Mouse (Mus musculus) gastrocnemius, postnatal 14 days (tissue): ENCODE data around the gene Psma6. TPM values are rescaled to one million over a fixed set of nuclear protein-coding genes. Genes with fewer than 3 reads are reported as not detected.
"Not testable (repeated sequence)": the region's sequence is repeated elsewhere in the genome, so short reads cannot be mapped to it uniquely, and the experiment has no call there.

Experiments used
- DNase-seq: peaks from one replicate; pipeline ENCODE4 v3.0.0; 2021; ENCODE audit warnings: mixed read lengths
- intact Hi-C: fragments of 180-260 bp; cut with DNase I; formaldehyde crosslinking; loops from one replicate; pipeline ENCODE4 v1.15.1; 2025; ENCODE audit warnings: low total_unique reads
- total RNA-seq, 2 experiments: library from RNA; stranded (reverse); gene quantifications; 2 replicates each; pipeline ENCODE4 v1.2.3; 2021

Gene Psma6
- total RNA-seq, 2 experiments from 2014 or later, result 183 to 185 TPM

DNA sequence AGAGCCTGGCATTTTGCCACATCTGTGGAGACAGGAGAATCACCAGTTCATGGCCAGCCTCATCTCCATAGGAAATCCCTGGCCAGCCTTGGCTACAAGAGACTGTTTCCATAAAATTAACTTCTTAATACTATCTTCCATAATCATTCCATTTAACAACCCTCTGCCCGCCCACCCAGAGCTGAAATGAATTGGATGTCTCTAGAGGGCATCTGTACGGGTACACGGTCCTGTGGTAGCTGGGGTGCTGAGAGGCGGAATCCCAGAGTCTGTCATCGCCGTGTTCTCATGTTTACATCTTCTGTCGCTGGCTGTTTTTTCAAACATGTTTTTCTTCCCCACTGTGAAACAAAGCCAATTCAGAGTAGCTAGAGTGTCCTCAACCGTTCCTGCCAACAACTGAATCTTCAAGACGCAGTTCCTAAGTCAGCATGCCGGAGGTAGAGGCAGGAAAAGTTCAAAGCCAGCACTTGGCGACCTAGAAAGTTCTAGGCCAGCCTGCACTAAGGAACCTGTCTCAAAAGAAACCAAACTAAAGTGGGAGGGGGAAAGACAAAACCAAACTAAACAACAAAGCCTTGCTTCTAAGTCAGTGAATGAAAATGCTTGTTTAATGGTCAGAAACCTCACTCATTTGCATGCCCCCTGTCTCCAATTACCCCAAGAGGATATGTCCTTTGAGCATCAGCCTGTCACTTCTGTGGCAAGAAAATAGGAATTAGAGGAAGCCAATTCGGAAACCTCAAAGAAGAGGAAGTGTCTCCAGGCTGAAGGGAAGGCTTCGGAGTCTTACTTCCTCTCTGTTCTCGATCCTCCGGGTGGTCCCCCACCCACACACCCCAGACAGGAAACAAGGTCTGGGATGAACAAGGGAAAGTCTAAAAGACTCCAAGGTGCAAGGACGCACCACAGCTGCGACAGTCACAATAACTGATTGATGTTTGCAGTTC lies 5.4 kb downstream of the Psma6 start:
- intact Hi-C loops, result no loop called here

DNA sequence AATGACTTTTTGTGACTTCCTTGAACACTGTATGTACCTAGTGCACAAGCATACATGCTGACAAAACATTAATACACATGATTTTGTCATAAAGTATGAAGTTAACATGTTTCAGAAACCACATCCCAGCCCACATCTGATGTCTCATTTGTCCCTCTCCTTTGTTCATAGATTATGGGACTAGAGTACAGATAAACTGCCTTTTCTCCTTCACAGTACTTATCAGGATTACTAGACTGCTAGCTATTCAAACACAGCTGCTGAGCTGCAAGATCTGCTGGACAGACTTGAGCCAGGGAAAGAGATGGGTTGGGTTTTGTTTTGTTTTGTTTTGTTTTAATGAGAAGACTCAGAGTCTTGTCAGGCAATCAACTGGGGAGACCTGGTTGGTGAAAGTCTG lies 8.1 kb downstream of the Psma6 start:
- DNase-seq, result no peak
- intact Hi-C loops, result no loop called here

More for the DNA sequence above, 5.4 kb downstream of the Psma6 start:
- no peak for DNase-seq

DNA sequence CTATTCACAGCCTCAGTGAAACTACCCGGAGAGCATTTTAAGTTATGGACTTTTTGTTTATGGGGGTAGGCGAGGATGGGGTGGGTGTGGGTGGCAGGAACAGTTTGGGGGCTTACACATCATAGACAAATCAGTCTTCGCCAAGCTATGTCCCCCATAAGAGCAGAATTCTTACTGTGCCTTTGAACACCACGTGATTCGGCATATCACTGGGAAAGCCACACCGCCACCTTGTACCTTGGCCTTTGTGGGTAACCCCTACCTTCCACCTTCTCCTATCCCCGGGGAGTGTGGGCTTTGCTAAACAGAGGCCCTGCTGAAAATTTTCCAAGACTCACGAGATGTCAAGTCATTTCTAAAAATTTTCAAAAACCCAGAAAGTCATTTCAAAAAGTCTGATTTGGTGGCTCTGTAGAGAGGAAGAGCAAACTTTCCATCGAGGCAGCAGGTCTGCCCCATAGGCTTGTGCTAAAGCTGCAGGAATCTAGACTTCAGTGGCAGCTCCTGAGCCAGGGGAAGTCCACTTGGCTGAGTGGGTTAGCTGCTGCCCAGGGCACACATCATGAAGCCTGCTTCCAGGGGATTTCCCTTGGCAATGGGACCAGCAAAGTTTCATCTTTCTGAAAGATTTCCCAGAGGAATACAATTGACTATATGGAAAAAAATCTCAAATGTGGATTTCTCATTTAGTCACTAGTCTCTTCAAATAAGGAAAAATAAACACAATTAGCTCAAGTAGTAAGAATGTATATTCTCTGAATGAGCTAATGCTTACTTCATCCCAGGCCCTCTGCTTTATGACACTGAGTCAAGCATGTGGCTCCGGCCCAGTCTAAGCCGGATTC lies 8.9 kb downstream of the Psma6 start:
- intact Hi-C loops, result no loop called here
- no peak for DNase-seq

DNA sequence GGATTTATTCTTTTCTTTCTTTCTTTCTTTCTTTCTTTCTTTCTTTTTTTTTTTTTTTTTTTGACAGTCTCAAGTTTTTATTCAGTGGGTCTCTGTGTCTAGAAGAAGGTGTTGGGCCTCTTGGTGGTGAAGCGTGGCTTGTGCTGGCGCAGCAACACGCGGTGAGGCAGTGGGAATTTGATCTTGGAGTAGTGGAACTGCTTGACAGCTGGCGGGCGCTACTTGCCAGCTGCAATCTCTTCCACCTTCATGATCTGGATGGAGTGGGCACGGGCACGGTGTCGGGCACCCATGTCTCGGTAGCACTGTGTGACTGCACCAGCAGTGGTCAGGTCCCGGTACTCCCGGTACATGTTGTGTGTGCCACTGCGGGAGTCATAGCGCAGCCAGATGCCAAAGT lies 11.6 kb downstream of the Psma6 start:
- intact Hi-C loops, DNase-seq: not testable (repeated sequence)

GRCm38 (mm10) chr12:55396536-55396935 lies 12.5 kb downstream of the Psma6 start:
- no peak for DNase-seq
- intact Hi-C loops, result no loop called here

- intact Hi-C loops, result no loop called here
Observed at GRCm38 (mm10) chr12:55397544-55398239, 13.7 kb downstream of the Psma6 start.

DNA sequence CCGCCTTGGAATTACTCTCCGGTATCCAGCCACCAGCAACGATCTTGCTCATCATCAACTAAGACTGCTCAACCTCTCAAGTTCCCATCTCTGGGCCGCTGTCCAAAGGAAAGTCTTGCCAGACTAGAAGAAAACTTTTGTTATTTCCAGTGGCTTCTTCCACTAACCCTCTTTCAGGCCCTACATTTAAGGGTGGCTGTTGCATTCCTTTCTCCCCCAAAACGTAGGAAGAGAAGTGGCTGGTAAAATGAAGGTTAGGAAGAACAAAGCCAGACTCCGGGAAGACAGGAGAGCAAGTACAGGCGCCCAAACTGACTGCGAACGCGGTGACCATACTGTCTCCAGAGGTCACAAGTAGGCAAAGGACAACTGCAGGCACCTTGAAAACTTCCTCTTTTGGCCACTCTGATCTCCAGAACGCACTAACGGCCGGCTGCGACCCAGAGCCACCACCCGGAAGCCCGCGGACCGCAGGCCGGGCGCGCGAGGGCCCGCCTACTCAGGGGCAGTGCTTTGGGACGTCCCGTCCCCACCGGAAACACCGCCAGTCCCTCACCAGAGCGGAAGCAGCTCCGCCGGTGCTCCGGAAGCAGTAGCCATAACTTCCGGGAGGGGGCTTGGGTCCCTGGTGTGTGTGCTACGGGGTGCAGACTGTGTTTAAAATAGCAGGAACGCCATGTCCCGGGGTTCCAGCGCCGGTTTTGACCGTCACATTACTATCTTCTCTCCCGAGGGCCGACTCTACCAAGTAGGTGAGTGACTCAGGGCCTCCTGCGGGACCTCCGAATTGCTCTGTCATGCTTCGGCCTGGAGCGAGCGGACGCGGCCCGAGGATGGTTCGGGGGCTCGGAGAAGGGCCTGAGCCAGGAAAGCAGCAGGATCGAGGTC lies 14.5 kb downstream of the Psma6 start:
- peak; percentile 94 for DNase-seq
- intact Hi-C loops, result no loop called here

More at GRCm38 (mm10) chr12:55397544-55398239, 13.7 kb downstream of the Psma6 start:
- no peak for DNase-seq

DNA sequence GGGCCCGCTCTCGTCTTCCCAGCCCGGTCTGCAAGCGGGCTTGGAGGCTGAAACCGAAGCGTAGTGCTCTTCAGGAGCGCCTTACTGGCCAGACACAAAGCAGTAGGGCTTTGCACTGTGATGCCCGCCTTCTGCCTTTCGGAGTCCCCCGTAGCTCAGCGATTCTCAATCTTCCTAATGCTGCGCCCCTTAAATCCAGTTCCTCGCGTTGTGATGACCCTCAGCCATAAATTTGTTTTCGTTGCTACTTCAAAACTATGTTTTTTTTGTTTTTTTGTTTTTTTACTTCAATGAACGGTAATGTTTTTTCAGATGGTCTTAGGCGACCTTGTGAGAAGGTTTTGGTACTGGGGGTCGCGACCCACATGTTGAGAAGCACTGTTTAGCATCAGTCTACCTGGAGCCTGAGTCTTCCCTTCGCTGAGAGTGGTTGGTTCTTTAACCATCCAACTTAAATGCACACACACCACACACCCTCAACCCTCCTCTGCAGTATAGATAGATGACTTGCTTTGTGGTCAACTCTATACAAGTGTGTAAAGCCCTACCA lies 15.2 kb downstream of the Psma6 start:
- intact Hi-C loops, result no loop called here

DNA sequence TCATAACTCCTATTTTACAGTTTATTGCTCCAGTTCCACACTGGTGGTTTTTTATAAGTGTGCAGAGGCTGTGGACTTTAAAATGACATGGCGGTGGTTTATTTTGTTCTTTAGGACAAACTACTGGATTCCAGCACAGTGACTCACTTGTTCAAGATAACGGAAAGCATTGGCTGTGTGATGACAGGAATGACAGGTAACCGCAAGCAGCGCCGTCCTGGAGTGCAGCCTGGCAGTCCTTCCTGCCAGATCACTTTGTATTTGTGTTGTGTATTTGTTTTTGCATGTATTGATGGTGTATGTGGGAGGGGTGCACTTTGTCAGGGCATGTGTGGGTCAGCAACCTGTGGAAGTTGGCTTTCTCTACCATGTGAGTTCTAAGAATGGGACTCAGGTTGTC lies 23.9 kb downstream of the Psma6 start:
- no peak for DNase-seq
- intact Hi-C loops, result no loop called here

More for the DNA sequence above, 15.2 kb downstream of the Psma6 start:
- no peak for DNase-seq

DNA sequence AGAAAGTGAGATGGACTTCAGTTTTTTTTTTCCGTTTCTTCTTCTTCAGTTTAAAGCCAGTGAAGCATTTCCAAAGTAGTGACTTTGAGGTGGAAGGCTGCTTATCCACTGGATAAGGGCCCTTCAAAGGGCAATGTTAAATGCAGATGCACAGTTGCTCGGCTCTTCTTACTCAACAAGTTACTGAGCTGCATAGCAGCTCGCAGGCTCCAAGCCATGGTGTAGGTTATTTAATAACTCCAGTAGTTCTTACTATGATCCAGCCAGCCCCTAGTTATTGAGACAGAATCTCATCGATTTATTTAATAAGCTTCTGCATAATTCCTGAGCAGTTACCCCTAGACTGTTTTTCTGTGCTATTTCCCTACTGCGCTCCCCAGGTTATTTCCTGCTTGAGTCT lies 31.2 kb downstream of the Psma6 start:
- intact Hi-C loops, result no loop called here
- no peak for DNase-seq

DNA sequence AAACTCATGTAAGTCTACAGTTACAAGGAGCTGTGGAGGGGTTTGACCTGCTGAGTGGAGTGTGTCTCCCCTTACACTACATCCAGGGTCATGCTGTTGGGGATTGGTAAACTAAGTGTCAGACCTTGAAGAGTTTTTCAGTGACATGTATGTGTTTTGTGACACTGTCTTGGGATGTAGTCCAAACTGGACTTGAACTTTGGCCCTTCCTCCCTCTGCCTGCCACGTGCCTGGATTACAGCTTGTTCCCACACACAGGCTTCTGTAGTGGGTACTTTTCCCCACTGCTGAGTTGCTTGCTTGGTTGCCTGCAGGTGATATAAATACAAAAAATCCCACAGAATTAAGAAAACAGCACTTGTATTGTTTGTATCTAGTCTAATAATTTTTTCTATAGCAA lies 31.7 kb downstream of the Psma6 start:
- intact Hi-C loops, result no loop called here
- DNase-seq, result no peak

DNA sequence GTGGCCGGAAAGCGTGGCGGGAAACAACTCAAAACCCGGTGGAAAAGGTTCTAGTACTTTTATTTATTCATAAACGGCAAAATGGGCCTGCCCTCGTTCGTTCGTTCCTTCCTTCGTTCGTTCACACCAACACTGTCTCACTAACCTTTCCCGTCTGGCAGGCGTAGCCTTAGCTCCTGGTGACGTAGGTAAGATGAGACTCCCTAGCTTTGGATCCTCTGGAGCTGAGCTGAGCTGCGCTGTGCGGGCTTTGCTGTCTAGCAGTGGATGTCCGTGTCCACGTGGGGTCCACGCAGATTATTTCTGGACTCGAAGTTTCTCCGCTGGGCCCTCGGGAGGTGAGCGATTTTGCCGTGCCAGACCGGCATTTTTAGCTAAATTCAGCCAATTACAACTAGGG lies 36.2 kb downstream of the Psma6 start:
- intact Hi-C loops, result loop anchor here (2.0 kb wide), 1 partner anchor 17 kb away; no protein-coding TSS in a partner anchor
- DNase-seq, result no peak

DNA sequence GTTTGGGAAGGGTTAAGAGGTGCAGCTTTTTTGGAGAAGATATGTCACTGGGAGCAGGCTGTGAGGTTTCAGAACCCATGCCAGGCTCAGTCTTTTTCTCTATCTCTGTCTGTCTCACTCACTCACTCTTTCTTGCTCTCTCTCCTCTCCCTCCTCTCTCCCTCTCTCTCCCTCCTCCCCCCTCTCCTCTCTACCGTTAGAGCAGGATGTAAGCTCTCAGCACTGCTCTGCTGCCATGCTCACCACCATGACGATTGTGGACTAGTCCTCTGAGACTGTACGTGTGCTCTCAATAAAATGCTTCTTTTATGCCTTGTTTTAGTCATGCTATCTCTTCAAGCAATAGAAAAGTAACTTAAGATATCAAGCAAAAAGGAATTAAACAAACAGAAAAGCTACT lies 38.0 kb downstream of the Psma6 start:
- intact Hi-C loops, result no loop called here
- no peak for DNase-seq

GRCm38 (mm10) chr12:55426300-55426699 lies 42.3 kb downstream of the Psma6 start:
- no peak for DNase-seq
- intact Hi-C loops, result no loop called here

GRCm38 (mm10) chr12:55429201-55429600 lies 45.2 kb downstream of the Psma6 start:
- intact Hi-C loops, result no loop called here
- no peak for DNase-seq

DNA sequence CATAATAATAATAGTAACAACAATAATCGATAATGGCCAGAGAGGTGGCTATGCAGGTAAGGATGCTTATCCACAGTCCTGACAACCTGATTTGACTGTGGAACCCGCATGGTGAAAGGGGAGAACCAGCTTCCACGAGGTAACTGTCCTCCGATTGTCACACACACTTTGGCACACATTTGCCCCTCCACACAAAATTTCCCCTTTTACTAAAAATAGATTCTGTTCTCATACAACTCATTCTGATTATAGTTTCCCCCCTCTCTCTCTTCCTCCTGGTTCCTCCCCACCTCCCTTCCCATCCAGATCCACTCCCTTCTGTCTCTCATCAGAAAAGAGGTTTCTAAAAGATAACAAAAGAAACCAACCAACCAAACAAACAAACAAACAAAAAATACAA lies 45.9 kb downstream of the Psma6 start:
- DNase-seq, result no peak
- intact Hi-C loops, result no loop called here

DNA sequence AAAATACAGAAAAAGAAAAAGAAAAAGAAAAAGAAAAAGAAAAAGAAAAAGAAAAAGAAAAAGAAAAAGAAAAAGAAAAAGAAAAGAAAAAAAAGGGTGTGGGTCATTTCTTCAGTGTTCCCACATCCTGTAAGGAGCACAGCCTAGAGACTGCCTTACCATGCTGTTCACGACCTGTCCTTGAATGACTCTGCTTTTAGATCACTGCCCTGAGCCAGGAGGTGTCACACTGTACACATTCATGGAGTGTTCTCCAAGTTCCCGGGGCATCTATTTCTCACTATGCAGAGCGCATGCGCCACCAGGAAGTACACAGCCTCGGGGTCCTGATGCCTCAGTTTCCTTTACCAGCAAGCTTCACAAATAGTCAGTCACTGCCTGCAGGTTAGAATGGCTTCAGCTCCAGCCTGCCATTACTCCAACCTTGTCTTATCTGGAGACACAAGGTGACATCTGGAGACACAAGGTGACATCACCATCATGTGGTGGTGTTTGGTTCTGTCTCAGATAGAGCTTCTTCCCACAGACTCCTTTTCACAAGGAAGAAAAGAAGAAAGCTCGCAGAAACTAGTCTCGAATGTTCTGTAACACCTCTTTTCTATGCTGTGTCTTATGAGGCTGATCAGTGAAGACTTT lies 48.4 kb downstream of the Psma6 start:
- intact Hi-C loops, result no loop called here

DNA sequence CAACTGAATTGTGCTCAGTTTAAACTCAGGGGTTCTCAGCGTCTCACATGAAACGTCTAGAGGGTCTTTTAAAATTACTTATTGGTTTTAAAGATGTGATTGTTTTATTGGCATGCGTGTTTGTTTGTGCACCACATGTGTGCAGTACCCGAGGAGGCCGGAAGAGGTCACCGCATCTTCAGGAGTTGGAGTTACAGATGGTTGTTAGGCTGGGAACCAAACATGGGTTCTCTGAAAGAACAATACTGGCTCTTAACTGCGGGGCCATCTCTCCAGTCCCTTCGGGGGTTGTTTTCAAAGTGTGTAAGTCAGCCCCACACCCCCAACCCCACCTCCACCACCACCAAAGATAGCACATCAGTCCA lies 48.9 kb downstream of the Psma6 start:
- intact Hi-C loops, result no loop called here

More for the DNA sequence above, 48.4 kb downstream of the Psma6 start:
- no peak for DNase-seq

More for the DNA sequence above, 48.9 kb downstream of the Psma6 start:
- no peak for DNase-seq
